Mouse (Mus musculus) liver (tissue): ENCODE results near the gene St3gal2.
"Not testable (repeated sequence)": the region's sequence is repeated elsewhere in the genome, so short reads cannot be mapped to it uniquely, and the experiment has no call there.

Source experiments
- DNase-seq: peaks from one replicate; pipeline ENCODE4 v3.0.0-alpha.2; 2020; ENCODE audit warnings: mixed read lengths

St3gal2 gene

DNA sequence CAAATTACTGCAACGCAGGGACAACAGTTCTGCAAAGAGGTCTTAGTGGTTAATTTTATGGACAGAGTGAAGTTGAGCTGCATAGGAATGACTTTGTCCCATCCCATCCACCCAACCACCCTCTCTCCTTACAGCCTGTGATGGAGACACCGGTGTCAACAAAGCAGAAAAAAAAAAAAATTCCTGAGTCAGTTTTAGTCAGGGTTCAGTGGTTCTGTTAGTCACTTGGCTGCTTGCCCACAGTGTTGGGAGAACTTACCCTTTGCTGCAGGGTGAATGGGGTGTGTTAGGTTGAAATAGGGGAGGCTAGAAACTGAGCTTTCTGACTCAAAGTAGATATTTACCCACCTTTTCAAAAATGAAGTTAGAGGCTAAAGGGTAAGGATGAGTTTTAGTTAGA lies 2.3 kb upstream of the St3gal2 start:
- DNase-seq = no peak

DNA sequence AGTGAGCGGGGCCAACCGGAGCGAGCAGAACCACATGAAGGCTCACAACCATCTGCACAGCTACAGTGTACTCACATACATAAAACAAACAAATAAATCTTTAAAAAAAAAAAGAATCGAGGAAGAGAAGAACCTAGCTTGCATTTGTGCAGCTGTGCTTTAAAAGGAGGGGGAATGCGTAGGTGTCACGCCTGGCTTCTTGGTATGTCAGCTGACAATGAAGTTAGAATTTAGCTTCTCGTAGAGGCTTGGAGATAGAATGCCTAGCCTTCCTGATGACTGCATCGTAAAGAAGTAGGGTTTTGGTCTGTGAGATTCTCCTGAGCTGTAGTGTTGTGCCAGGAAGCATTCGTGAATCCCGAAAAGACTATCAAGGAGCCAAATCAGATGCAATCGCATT lies 1.7 kb upstream of the St3gal2 start:
- DNase-seq = no peak

DNA sequence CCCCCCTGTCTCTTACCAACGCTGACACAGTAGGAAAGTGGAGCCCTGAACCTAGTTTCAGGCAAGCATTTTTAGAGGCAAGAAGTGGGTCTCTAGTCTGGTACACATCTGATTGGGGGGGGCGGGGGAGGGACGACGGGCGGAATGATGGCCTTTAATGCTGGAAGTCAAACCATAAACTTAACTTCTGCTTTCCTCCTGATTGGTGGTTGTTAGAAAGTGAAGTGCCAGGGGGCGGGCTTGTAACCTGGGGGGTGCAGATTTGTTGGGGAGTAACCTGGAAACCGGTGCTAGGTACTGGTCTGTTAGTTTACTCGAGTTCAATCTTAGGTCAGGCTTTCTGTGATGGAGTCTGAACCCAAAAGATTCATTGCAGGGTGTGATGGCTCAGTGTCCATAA lies 1.3 kb upstream of the St3gal2 start:
- DNase-seq = no peak

DNA sequence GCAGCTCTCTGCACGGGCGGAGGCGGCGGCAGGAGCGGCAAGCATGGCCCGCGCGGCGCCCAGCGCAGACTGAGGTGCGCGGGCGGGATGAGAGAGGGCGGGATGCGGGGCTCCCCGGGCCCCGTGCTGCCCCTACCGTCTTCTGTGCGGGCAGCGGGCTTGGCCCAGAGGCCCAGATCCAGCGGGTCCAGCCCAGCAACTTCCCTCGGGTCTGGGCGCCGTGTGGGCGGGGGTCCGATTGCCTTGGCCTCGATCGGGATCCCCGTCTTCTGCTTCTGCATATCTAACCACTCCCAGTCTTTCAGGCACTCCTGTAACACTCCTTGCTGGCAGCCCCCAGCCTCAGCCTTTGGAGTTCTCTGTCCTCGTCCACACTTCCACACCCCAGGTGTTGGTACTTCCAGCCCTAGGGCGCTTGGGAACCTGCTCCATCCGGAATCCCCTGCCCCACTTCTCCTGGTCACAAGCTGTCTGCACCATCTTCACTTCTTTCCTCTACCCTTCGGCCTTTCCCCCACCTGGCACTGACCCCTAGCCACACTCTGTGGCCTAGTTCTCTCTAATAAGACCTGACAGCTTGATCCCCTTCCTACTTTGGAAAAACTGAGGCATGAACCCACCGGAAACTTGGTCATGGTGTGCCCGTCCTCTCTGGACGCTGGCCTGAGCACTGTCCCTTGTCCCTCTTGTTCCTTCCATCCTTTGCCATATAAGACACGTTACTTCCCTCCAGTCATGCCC lies 480 bp downstream of the St3gal2 start:
- DNase-seq = no peak

DNA sequence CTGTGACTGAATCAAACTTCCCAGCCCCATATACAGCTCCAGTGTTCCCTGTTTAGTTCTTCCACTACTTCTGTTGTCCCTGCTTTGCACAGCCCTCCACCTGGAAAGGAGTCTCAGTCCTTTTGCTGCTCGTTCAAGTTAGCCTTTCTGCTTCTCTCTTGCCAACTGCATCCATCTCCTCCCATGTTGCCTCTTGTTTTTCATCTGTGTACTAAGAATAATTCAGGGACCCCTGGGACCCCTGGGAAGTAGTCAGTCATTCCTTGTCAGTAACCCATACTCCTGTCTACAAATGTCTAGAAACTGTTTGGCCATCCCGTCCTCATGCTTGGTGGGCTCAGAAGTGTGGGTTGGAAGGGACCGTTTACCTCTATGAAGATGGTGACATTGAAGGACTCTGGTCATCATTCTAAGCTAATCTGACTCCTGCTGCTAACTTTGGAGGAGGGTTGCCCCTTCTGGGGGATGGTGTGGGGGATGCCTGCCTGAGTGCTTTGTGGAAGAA lies 1.1 kb downstream of the St3gal2 start:
- DNase-seq = no peak

DNA sequence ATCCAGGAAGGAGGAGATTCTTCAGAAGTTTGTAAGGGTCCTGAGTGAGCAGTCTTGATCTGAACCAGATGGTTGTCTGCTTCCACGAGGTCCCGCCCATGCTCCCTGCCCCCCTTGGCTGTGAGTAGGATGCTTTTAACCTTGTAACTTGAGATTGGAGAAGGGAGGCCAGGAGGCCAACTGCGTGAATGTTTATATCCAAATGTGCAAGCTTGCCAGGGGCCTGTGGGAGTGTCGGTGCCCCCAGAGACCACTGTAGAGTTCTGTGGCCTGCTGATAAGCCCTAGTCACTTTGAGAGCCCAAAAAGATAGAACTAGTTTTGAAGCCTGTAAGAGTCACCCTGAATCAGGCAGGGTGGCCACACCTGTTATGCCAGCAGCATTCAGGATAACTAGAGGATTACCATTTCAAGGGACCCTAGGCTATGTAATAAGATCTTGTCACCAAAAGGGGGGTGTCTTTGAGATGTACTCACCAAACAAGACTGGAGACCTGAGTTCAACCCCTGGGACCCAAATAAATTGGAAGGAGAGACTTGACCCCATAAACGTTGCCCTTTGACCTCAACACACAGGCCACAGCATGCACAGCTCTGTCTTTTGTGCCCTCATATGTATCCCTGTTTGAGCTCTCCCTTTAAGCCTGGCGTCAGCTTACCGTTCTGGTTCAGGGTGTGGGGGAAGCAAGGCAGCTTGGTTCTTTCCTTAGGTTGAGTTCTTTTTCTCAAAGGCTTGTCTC lies 1.9 kb downstream of the St3gal2 start:
- peak; percentile 89 for DNase-seq

DNA sequence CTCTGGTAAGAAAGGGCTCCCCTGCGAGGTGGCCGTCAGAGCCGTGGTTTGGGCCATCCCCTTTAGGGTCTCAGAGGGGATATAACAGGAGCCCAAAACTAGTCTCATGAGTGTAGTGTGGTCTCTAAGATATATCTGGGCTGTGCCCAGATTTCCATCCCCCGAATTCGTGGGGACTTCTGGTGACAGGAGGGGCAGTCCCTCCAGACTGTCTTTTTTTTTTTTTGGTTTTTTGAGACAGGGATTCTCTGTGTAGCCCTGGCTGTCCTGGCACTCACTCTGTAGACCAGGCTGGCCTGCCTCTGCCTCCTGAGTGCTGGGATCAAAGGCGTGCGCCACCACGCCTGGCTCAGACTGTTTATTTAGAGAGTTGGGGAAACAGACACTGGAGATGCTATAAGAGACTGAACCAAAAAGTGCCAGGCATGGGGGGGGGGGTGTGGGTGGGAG lies 6.0 kb downstream of the St3gal2 start:
- no peak for DNase-seq

DNA sequence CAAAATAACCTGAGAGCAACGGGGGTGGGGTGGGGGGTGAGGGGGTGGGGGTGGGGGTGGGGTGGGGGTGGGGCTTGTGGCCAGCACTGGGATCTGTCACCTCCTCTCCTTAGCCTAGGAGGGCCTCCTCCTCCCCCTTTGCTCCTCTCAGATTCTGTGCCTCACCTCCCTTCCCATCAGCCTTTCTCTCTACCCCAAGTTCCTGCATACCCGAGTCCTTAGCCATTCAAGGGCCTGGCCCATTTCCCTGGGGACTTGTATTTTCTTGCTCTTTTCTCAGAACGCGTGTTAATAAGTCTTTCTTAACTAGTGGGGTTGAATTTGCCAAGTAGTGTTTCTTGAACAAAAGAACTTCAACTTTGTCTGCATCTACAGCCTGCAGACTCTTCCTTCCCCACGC lies 7.0 kb downstream of the St3gal2 start:
- no peak for DNase-seq

DNA sequence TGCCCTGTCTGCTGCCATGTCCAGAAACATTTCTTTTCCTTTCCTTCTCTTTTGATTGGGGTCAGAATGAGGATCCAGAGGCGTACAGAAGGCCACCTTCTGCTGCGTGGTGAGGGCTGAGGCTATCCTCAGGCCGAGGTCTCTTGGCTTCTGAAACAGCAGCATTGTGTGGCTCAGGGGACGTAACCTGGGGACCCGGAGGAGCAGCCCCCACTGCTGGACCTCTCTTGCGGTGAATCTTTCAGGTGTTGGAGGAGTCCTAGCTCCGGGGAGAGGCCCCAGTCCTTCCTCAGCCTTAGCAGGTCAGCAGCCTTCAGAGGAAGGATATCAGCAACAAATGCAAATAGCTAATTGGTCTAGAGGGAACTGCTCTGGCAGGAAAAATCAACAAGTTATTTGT lies 8.7 kb downstream of the St3gal2 start:
- no peak for DNase-seq

DNA sequence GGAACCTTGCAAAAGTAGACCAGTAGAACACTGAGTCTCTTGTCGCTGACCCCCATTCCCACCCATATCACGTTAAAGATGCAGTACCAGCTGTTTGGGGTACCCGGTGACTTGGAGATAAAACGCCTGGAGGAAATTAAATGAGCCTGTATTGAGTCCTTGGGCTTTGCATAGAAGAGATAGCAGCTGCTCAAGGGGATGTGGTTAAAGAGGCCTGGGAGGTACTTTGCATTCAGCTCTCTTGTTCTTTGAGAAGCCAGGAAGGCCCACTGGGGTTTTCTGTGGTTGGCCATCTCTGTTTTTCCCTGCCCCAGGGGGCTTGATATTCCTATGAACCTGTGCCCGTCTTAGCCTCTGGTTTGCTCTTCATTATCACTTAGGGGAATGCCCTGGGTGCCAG lies 9.3 kb downstream of the St3gal2 start:
- peak; percentile 74 for DNase-seq

DNA sequence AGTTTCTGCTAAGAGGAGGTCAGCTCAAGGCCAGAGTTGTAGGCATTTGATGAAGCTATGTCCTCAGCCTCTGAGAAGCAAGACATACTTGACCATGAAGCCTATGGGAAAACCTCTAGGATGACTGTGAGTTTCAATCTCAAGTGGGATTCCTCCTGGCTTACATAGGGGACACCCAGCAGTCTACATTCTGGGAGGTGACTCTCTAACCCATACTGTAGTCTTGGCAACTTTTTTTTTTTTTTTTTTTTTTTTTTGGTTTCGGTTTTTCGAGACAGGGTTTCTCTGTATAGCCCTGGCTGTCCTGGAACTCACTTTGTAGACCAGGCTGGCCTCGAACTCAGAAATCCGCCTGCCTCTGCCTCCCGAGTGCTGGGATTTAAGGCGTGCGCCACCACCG lies 9.9 kb downstream of the St3gal2 start:
- DNase-seq = not testable (repeated sequence)

DNA sequence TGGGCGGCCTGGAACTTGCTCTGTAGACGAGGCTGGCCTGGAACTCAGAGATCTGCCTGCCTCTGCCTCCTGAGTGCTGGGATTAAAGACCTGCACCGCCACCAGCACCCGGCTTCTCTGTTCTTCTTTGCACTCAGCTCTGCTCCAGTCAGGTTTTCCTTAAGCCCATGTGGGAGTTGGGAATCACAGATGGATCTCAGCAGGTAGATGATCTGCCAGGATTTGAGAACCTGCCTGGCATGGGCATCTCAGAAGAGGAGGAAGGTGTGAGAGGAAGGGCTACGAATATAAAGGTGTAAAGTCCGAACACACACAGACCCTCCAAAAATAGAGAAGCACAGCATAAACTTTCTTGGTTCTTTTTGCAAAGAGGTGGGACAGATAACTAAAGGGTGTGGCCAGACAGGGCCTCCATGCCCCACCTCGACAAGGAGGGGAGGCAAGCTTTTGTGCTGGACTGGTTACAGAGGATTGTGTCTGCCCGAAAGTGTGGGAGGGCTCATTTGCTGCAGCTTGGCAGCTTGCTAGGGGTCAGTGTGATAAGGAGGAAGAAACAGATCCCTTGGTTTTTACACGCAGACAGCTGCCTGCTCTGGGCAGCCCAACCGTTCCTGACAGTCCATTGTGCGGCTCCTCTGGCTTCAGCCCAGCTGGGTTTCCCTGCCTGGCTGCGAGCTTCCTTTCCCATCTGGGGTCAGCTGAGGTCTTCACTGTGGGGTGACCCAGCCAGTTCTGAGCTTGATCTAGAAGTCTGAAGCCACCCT lies 11.6 kb downstream of the St3gal2 start:
- peak; percentile 79 for DNase-seq

DNA sequence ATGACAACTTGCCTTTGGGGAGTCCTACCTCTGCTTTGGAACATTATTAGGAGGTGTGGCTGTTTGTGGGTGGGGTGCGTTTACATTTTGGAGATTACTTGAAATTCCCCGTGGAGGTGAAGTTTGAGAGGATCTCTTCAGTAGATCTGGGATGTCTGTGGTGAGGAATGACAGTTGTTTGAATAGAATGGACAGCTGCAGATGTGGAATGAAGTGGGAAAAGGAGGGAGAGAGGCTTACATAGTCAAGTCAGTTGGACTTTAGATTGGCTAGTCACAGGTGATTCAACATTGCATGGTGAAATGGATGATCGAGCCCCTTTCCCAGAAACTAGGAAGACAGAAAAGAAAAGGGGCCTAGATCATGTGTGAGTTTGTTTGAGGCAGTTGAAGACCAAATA lies 12.7 kb downstream of the St3gal2 start:
- no peak for DNase-seq

DNA sequence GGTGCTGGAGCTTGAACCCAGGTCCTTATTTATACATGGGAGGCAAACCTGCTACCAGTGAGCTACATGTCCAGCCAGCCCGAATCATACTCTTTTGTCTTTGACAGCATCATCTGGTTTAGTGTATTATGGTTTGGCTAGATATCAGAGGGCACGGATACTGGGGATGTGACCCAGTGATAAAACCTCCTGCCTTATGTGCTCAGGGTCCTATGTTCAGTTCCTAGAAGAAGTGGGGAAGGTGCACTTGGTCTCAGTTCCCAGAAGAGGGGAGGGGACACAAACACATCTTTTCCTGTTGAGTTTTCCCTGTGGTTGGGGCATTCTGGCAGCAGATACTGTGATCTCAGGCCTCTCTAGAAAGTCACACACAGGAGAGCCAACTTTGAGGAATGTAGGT lies 13.6 kb downstream of the St3gal2 start:
- DNase-seq = peak; percentile 49

DNA sequence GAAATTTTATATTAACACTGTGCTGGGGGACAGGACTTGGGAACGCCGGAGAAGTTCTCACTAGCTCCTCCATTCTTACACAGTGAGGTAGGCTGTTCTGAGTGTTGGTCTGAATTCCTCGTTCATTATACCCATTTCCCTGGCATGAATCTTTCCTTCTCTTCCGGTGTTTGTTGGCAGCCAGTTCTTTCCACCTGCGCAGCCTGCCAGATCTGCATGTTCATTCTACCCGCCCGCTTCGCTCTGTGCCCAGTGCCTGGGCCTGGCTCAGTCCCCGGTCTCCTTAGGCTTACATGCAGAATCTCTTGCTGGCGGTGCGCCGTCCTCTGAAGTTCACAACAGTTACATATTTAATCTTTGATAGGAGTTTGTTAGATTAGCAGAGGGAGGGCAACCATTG lies 16.5 kb downstream of the St3gal2 start:
- no peak for DNase-seq

DNA sequence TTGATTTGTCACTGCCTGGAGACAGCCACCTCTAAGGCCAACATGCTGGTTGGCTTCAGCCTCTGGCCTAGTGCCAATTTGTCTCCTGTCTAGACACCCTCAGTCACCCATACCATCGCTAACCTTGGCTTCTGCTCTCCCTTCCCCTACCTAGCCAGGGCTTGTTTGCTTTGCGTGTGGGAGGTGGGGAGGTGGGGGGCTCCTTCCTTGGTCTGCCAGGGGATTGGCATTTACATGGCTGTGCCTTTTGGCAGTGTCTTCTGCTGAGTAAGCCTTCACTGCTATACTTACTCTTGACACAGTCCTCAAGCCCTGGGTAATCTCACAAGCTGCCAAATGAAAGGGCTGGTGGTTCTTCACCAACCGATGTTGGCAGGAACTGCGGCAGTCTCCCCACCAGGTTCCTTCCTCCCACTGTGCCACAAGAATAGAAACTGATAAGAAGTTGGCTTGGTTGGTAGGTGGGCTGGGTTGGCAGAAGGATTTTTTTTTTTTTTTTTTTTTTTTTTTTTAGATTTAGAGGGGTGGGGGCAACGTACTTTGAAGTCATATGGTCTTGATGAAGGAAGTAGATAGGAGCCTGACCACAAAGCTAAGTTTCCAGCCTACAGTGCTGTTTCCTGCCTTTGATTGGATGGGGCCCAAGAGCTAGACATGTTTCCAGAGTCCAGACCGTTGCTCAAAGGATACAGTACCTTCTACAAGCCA lies 19.3 kb downstream of the St3gal2 start:
- DNase-seq = no peak

DNA sequence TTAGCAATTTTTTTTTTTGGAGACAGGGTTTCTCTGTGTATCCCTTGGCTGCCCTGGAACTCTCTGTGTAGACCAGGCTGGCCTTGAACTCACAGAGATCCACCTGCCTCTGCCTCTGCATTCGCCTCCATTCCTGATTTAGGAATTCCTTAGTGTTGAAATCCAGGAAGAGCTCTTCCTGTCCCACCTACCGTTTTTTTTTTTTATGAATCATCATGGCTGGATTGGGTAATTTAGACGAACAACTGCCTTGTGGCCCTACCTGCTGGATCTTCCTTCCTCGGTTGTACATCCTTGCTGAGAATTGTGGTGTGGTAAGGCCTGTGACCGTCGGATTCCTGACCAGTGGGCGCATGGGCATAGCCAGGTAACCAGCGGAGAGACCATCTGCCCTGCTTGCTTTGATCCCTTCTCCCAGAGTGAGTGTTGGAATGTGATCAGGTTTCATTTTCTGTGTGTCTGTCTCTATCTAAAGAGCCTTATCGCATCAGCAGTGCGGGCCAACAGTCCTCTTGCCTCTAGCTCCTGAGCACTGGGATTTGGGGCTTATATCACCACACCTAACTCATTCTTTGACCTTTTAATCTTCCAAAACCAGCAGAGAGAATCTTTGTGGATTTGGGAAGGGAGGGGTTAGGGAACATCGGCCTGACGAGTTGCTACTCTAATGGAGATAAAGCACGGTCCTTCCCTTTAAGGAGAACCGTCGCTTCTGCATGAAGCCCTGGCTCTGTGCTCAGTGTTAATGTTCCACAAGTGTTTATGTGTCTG lies 21.1 kb downstream of the St3gal2 start:
- DNase-seq = no peak

DNA sequence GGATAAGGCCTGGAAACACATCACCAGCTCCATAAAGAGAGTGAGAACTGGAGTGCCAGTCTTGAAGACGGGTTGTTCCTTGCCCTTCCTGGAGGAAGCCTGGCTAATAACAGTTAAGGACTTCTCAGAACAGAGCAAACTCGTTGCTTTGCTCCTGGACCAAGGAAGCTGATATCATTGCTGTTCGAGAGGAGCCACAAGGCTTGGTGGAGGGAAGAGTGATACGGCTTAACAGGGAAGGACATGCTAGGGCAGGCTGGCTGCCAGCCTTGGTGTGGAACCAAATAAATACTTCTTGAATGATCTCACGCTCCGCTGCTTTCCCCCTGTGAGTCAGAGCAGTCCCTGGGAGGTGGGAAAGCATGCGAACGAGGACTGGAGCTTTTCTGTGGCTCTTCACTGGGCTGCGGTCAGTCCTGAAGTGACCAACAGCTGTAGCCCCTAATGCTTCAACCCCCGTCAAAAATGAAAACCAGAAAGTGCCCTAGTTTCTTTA lies 21.8 kb downstream of the St3gal2 start:
- no peak for DNase-seq

DNA sequence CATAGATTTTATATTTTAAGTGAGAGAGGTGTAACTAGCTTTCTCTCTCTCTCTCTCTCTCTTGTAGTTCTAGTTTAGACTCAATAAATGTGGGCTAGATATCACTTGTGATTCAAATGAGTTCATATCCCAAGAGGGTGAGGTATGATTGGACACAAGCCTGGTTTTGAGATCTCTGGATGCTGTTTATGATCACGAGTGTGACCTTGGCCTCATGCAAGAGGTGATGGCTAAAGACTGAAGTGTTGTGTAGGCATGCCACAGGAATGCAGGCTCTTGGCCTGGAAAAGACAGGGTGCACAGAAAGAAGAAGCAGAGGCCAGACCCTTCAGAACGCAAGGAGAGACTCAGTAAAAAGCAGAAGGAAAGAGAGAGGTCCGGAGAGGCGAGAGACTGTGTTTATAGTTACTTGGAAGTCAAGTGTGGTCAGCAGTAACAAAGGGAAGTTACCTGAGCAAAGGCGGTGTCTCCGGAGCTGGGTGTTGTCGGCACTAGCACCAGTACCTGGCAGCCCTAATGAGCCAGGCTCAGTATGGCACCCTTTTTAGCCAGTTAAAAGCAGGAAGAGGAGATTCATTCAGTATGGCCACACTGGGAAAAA lies 24.7 kb downstream of the St3gal2 start:
- no peak for DNase-seq

DNA sequence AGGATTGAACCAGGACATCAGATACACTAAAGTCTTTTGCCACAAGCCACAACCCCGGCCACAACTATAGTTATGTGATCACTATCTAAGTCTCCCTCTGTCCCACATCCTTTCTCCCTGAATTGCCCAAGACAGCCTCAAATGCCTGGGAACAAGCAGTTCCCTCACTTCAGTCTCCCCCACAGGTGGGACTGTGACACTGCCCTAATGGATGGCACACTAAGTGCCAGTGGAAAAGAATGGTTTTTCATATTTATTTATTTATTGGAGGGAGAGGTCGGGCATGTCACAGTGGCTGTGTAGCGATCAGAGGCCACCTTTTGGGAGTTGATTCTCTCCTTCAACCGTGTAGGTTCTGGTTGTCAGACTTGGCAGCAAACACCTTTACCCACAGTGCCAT lies 26.0 kb downstream of the St3gal2 start:
- no peak for DNase-seq

DNA sequence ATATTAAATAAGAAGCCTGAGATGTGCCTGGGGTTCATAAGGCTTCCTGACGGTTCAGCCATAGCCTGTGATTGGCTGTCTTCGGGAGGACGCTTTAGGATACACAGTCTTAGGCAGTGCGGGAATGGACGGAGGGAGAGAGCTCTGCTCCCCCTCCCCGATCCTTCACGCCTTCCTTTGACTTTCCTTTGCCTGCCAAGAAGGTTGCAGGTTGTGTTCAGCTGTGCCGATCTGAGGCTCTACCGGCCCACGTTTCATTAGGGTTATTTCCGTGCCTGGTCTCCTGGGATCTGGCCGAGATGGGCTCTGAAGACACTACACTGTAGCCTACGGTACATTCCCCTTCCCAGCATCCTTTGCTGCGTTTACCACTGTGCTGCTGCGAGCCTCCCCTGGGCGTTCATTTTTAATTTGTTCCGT lies 30.4 kb downstream of the St3gal2 start:
- no peak for DNase-seq
